Mouse (Mus musculus): ENCODE data around the gene D11Wsu47e.

D11Wsu47e gene

DNA sequence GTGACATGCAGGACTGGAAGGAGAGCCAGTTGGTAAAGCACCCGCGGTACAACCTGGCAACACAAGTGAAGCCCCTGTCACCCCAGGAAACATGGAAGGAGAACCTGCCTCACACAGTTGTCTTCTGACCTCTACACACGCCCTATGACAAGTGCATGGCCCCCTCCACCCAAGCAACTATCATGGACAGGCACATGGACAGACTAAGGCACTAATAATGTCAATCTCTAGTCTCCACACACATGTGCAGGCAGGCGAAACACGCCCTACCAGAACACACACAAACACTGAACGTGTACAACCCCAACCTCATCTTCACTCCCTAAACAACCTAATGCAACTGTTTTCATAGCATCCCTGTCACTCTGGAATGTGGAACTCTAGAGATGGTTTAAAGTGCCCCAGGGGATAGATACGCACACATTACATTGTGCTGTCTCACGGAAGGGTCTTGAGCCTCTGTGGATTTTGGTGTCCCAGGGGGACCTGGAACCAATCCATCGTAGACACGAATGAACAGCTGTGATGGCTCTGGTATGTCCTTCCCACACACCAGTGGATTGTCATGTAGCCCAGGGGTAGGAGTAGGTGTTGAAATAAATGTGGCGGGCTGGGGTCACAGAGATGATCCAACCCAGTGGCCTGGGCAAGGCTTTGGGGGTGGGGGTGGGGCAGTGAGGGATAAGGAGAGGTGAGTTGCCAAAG is 52.8 kb downstream of the D11Wsu47e start:
- no peak for DNase-seq (ENCODE audit: low spot score)

DNA sequence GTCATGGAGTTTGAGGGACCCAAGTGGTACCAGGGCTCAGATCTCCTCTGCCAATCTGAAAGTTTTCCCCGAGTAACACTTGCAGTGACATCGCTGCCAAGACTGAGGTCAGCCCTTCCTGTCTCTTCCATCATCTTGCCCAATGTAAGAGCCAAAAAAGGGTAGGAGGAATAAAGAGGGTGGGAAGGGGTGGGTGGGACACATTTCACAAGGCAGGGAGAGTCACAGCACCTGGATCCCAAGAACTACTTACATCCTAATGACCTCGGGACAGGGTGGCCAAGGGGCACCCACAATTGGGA is 53.3 kb downstream of the D11Wsu47e start:
- no peak for DNase-seq (ENCODE audit: low spot score)

DNA sequence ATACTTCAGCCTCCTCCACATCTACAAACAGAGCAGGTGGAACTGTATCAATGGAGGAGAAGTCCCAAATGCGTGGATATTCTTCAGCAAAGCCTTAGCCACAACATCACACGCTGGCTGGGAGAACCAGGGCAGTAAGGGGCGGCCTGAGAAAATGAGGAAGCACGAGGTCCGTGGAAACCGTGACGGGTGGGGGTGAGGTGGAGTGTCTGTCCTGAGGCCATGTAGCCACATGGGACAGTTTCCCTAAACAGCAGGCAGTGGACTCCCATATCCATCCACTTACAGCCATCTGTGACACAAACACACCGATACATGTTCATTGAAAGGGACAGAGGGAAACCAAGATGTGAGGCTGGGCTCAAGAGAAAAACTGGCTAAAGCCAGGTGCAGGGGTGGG is 53.7 kb downstream of the D11Wsu47e start:
- DNase-seq (ENCODE audit: low spot score), result no peak

DNA sequence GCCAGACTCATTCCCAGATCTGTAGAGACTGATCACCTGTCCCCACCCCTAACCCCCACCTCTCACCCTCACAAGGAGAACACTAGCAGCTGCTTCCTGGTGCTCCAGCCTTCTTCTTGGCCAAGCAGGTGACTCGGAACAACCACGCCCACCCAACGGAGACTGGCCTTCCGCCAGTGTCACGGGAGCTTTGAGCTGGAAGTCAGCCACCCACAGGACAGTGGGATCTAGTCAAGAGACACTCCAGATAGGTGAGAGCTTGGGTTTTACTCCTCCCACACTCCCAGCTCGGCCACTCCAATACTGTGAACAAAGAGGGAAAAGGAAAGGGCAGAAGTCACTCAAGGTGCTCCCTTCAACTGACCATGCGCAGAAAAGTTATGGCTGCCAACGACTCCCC is 55.0 kb downstream of the D11Wsu47e start:
- DNase-seq (ENCODE audit: low spot score), result no peak

DNA sequence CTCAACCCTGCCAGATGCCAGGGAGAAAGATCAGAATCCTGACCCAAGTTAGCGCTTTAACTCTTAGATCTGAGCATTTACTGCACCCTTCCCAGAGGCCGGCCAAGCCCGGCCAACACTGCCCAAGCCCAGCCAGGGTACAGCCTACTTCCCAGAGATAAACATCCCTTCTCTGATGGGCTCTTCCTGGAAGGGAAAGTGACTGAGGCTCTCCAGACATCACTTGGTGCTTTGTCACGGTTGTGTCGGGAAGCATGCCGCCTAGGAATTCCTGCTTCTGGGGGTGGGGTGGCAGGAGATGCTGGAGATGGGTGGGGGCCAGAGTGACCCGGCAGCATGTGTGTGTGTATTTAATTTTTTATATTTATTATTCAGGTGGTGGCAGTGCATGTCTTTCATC is 55.9 kb downstream of the D11Wsu47e start:
- no peak for DNase-seq (ENCODE audit: low spot score)

DNA sequence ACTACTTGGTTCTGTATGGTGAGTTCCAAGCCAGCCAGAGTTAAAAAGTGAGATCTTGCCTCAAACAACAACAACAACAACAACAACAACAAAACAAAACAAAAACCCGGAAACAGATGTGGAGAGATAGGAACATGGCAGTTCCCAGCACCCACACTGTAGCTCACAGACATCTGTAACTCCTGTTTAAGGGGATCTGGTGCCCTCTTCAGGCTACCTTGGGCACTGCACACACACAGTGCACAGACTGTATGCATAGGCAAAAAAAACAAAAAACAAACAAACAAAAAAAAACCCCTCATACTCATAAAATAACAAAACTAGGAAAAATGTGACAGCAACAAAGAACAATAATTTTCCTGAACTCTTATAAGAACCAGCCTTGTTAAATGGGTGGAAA is 58.8 kb downstream of the D11Wsu47e start:
- DNase-seq (ENCODE audit: low spot score), result no peak

All from ovary, adult 18-20 months (tissue).